Mouse (Mus musculus) spleen, adult 2 months (tissue): ENCODE results near the gene C1s1.

Source experiments
- CTCF ChIP-seq: fragments of 200-500 bp; IDR thresholded peaks from 2 replicates; pipeline ENCODE4 v1.5.1; 2011; ENCODE audit warnings: mild to moderate bottlenecking, inconsistent platforms; ENCODE audit not compliant: insufficient read depth, insufficient read length, insufficient replicate concordance; ENCODE audit errors: extremely low read depth
- POLR2A ChIP-seq: fragments of 200-500 bp; IDR thresholded peaks from 2 replicates; pipeline ENCODE4 v1.6.1; 2011; ENCODE audit warnings: low read depth, low read length, inconsistent platforms

DNA sequence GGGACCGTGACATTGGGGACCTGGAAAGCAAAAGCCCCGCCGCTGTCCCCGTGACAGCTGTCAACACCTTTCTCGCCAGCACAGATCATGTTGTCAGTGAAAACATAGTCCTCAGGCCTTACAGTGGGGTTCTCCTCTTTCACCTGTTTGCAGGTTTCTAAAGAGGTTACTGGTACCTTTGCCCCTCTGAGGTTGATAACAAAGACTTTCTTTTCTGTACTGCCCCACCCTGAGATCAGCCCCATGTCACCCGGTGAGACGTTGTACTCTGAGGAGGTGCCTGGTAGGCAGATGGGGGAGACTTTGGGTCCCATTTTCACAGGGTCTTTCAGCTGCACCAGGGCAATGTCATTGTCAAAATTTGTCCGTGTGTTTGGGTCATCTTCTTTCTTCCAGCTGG lies 11.1 kb downstream of the C1s1 start:
- TF ChIP-seq POLR2A = no peak
- TF ChIP-seq CTCF = no peak
